Mouse (Mus musculus): ENCODE measurements around the gene Hes2.

The Hes2 gene

GRCm38 (mm10) chr4:152158585-152159284 is at the start of gene Hes2:
TSS of gene Hes2 (plus strand) at chr4:152158867.
- DNase-seq (ENCODE audit: low spot score in 2 of 2): no peak

- no peak for DNase-seq (ENCODE audit: low spot score in 2 of 2)
Observed at GRCm38 (mm10) chr4:152109509-152109908, 49.2 kb upstream of the Hes2 start.

- no peak for DNase-seq (ENCODE audit: low spot score in 2 of 2)
Observed at GRCm38 (mm10) chr4:152110689-152111088, 48.0 kb upstream of the Hes2 start.

GRCm38 (mm10) chr4:152112329-152112728 is 46.3 kb upstream of the Hes2 start:
- DNase-seq (ENCODE audit: low spot score in 2 of 2): no peak

GRCm38 (mm10) chr4:152114080-152114479 is 44.6 kb upstream of the Hes2 start:
- no peak for DNase-seq (ENCODE audit: low spot score in 2 of 2)

GRCm38 (mm10) chr4:152115921-152116612 is 42.6 kb upstream of the Hes2 start, which contains the start of gene Tnfrsf25:
TSS of gene Tnfrsf25 (plus strand) at chr4:152115934.
- DNase-seq (ENCODE audit: low spot score in 2 of 2): no peak

- DNase-seq (ENCODE audit: low spot score in 2 of 2): no peak
Observed at GRCm38 (mm10) chr4:152117538-152117937, 41.1 kb upstream of the Hes2 start.

GRCm38 (mm10) chr4:152119396-152120292 is 39.0 kb upstream of the Hes2 start:
- peak in 1 of 2 experiments; percentile 55 for DNase-seq (ENCODE audit: low spot score in 2 of 2)

- no peak for DNase-seq (ENCODE audit: low spot score in 2 of 2)
Observed at GRCm38 (mm10) chr4:152120311-152121182, 38.1 kb upstream of the Hes2 start.

- DNase-seq (ENCODE audit: low spot score in 2 of 2): no peak
Observed at GRCm38 (mm10) chr4:152121183-152121505, 37.5 kb upstream of the Hes2 start.

- DNase-seq (ENCODE audit: low spot score in 2 of 2): no peak
Observed at GRCm38 (mm10) chr4:152124361-152124961, 34.2 kb upstream of the Hes2 start.

- no peak for DNase-seq (ENCODE audit: low spot score in 2 of 2)
Observed at GRCm38 (mm10) chr4:152125161-152126025, 33.3 kb upstream of the Hes2 start.

GRCm38 (mm10) chr4:152126026-152126920 is 32.4 kb upstream of the Hes2 start:
- DNase-seq (ENCODE audit: low spot score in 2 of 2): peak in 1 of 2 experiments; percentile 42

GRCm38 (mm10) chr4:152127884-152128283 is 30.8 kb upstream of the Hes2 start:
- no peak for DNase-seq (ENCODE audit: low spot score in 2 of 2)

GRCm38 (mm10) chr4:152128784-152129183 is 29.9 kb upstream of the Hes2 start:
- DNase-seq (ENCODE audit: low spot score in 2 of 2): no peak

- DNase-seq (ENCODE audit: low spot score in 2 of 2): no peak
Observed at GRCm38 (mm10) chr4:152129395-152129930, 29.2 kb upstream of the Hes2 start.

- DNase-seq (ENCODE audit: low spot score in 2 of 2): no peak
Observed at GRCm38 (mm10) chr4:152130771-152131653, 27.7 kb upstream of the Hes2 start.

Measured in right cerebral cortex, adult 2 months (tissue).